ENCODE assay signal across 23 mouse cellular contexts in the genomic region with DNA sequence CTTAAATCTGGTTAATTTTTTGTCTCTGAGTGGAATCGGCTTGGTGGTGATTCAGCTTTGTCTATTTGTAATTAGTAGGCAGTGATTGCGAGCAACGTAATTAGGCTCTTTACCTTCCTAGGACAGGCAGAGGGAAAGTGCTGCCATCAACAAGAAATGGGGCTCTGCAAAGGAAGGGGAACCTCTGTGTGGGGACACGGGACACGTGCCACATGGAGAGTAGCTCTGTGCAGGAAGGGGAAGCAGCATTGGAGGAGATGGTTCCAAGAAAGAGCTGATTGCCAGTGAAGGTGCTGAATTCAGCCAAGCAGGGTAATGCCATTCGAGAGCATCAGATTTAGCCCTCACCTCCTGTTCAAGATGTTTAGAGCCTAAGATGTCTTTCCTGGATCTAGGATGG.
DNase-seq lines count a peak whose midpoint lies in the region; ATAC-seq and TF ChIP-seq lines count a peak whose summit lies in the region.
"Had no signal": no experiment of that assay in that cellular context is flagged by ENCODE, and none has a peak within 500 bp of the region (broad histone marks: within the 10 kb centered on the region; RNA-seq: fewer than 3 reads in every experiment).

No protein-coding gene starts in this region.

- H3K4me1 ChIP-seq in heart, embryonic 11.5 days (ENCODE audit: control insufficient read depth, insufficient read depth, low read length), result peaks cover 5% of the 10 kb centered on the region; the same call in 1 of the 2 replicates
- no peaks in the 10 kb centered on the region for H3K4me1 ChIP-seq in heart, adult 2 months (ENCODE audit: control insufficient read depth, insufficient read depth, low read length)
- H3K4me1 ChIP-seq: forebrain, embryonic 13.5 days; kidney, embryonic 15.5 days; limb, embryonic 12.5 days; liver, embryonic 15.5 days had no signal

- no peaks in the 10 kb centered on the region for H3K9me3 ChIP-seq in heart, embryonic 11.5 days (replicated peaks; ENCODE audit: control insufficient read depth, low read length)
- H3K9me3 ChIP-seq: forebrain, embryonic 13.5 days; kidney, embryonic 15.5 days; limb, embryonic 12.5 days; liver, embryonic 15.5 days had no signal

- no peak overlapping the region for H3K4me3 ChIP-seq in heart, embryonic 11.5 days (ENCODE audit: low read depth, low read length)
- no peak overlapping the region for H3K4me3 ChIP-seq in heart, adult 2 months
- H3K4me3 ChIP-seq: forebrain, embryonic 13.5 days; kidney, embryonic 15.5 days; limb, embryonic 12.5 days; liver, embryonic 15.5 days had no signal

- H3K36me3 ChIP-seq in heart, embryonic 11.5 days (ENCODE audit: control insufficient read depth, insufficient read depth, low read length), result no peaks in the 10 kb centered on the region
- H3K36me3 ChIP-seq in heart, adult 2 months (ENCODE audit: control insufficient read depth, insufficient read depth, low read length), result no peaks in the 10 kb centered on the region
- H3K36me3 ChIP-seq: kidney, embryonic 15.5 days; limb, embryonic 12.5 days; liver, embryonic 15.5 days had no signal

- ATAC-seq in heart, embryonic 11.5 days (replicated peaks; ENCODE audit: insufficient number of reproducible peaks, low FRiP score, low TSS enrichment), result no peak
- ATAC-seq: forebrain, embryonic 13.5 days; hindbrain, embryonic 16.5 days had no signal

- no peak for TF ChIP-seq POLR2A in heart, adult 2 months (IDR thresholded peaks at IDR 0.05; ENCODE audit: insufficient read depth, low read depth, low read length)
- TF ChIP-seq POLR2A in brain, embryonic 14.5 days (IDR thresholded peaks at IDR 0.05; ENCODE audit: borderline replicate concordance, extremely low read depth, insufficient read depth, insufficient read length, poor library complexity, severe bottlenecking), result no peak

- TF ChIP-seq EP300 in heart, adult 2 months (IDR thresholded peaks at IDR 0.05; ENCODE audit: insufficient read depth, low read depth, low read length), result no peak

- H3K4me2 ChIP-seq in heart, embryonic 11.5 days, result no peak overlapping the region
- H3K4me2 ChIP-seq: forebrain, embryonic 13.5 days; kidney, embryonic 15.5 days; limb, embryonic 12.5 days; liver, embryonic 15.5 days; lung, embryonic 14.5 days had no signal

- TF ChIP-seq CTCF in heart, adult 2 months (IDR thresholded peaks at IDR 0.05), result no peak
- TF ChIP-seq CTCF in brain, embryonic 14.5 days (IDR thresholded peaks at IDR 0.05; ENCODE audit: borderline replicate concordance, extremely low read depth, insufficient read depth, insufficient read length), result no peak

- intact Hi-C loops in heart, adult 2 months (cut with DNase I), result no loop called here
- intact Hi-C loops in left cerebral cortex, postnatal 10 days (cut with DNase I), result no loop called here

- H3K79me2 ChIP-seq in heart, adult 2 months (replicated peaks; ENCODE audit: control insufficient read depth, insufficient read depth, low read length), result no peaks in the 10 kb centered on the region

- 67% methylated on average over 6 of the region's 6 CpGs for WGBS in heart, embryonic 11.5 days (ENCODE audit: insufficient replicate concordance)
- 77% methylated on average over 6 of the region's 6 CpGs for WGBS in heart, adult 2 months

- no peaks in the 10 kb centered on the region for H3K27me3 ChIP-seq in heart, embryonic 11.5 days (ENCODE audit: control insufficient read depth, insufficient read depth, low read length)
- no peaks in the 10 kb centered on the region for H3K27me3 ChIP-seq in heart, adult 2 months (ENCODE audit: control insufficient read depth, insufficient read depth, low read length)
- H3K27me3 ChIP-seq: forebrain, embryonic 13.5 days; kidney, embryonic 15.5 days; limb, embryonic 12.5 days; liver, embryonic 15.5 days had no signal

- H3K27ac ChIP-seq in heart, embryonic 11.5 days (ENCODE audit: low read depth, low read length), result 0 out of 2 replicates have a peak overlapping the region, but pooled peaks have one; percentile 29
- no peak overlapping the region for H3K27ac ChIP-seq in heart, adult 2 months
- H3K27ac ChIP-seq: forebrain, embryonic 13.5 days; kidney, embryonic 15.5 days; limb, embryonic 12.5 days; liver, embryonic 15.5 days had no signal

- no peak for DNase-seq in heart, adult 2 months
- peak; percentile 21 to 25 for DNase-seq in left cerebral cortex, adult 18-20 months (ENCODE audit: low spot score in 2 of 2)
- DNase-seq in left cerebral cortex, postnatal 10 days (ENCODE audit: extremely low spot score in 1 of 2, low spot score in 2 of 2), result no peak
- DNase-seq in brain, adult 2 months (ENCODE audit: low read depth, low spot score), result peak; percentile 64
- DNase-seq in brain, embryonic 14.5 days (ENCODE audit: low read depth), result peak; percentile 23
- DNase-seq: adrenal gland, postnatal 25 days; B cell, adult 2 months; cerebellum, postnatal 36 days; gastrocnemius, postnatal 25 days; kidney, adult 18-20 months; kidney, postnatal 25 days; lung, embryonic 14.5 days; lung, postnatal 14 days; midbrain, embryonic 14.5 days; retina, postnatal 1 day; thymus, adult 2 months; thymus, postnatal 4 days had no signal

- H3K9ac ChIP-seq in heart, embryonic 11.5 days (ENCODE audit: low read depth, low read length), result no peak overlapping the region
- H3K9ac ChIP-seq in heart, adult 2 months (ENCODE audit: low read depth, low read length), result no peak overlapping the region
- H3K9ac ChIP-seq: forebrain, embryonic 13.5 days; kidney, embryonic 15.5 days; limb, embryonic 12.5 days; liver, embryonic 15.5 days; lung, embryonic 14.5 days had no signal

Comparison
In these comparisons a context has a peak if more than half of its experiments do, and no peak if none do; other contexts are left out.
1. DNase-seq: peak in left cerebral cortex, adult 18-20 months (2 of 2), brain, adult 2 months (single experiment) and brain, embryonic 14.5 days (single experiment); none in heart, adult 2 months (0 of 2) and left cerebral cortex, postnatal 10 days (0 of 2).